Mouse (Mus musculus) forebrain, postnatal 0 days (tissue): ENCODE measurements around the gene Echdc3. TPM values are rescaled to one million over a fixed set of nuclear protein-coding genes. Genes with fewer than 3 reads are reported as not detected.

Experiments used
- ATAC-seq: fragments of 200-750 bp; cut with Nextera tagmentation; 2 replicates; pipeline ENCODE4 v1.8.0; 2017; ENCODE audit warnings: mild to moderate bottlenecking, moderate library complexity
- DNase-seq: peaks from one replicate; pipeline ENCODE4 v3.0.0-alpha.2; 2015
- H3K27ac ChIP-seq: fragments of 300-500 bp; sonication (generic); 2 replicates; pipeline ENCODE4 v1.5.1; 2014; ENCODE audit warnings: low read depth, mild to moderate bottlenecking, antibody characterized with exemption, low read length, moderate library complexity, mixed read lengths
- H3K27me3 ChIP-seq: fragments of 300-500 bp; sonication (generic); 2 replicates; pipeline ENCODE4 v1.6.1; 2014; ENCODE audit warnings: mild to moderate bottlenecking, low read length, mixed read lengths; ENCODE audit not compliant: insufficient read depth
- H3K36me3 ChIP-seq: fragments of 300-500 bp; sonication (generic); 2 replicates; pipeline ENCODE4 v1.6.1; 2014; ENCODE audit warnings: mild to moderate bottlenecking, moderate library complexity; ENCODE audit not compliant: insufficient read depth
- H3K4me1 ChIP-seq: fragments of 300-500 bp; sonication (generic); 2 replicates; pipeline ENCODE4 v1.6.1; 2014; ENCODE audit warnings: antibody characterized with exemption; ENCODE audit not compliant: insufficient read depth
- H3K4me2 ChIP-seq: fragments of 300-500 bp; sonication (generic); 2 replicates; pipeline ENCODE4 v1.6.1; 2014; ENCODE audit warnings: low read depth, mild to moderate bottlenecking, moderate library complexity
- H3K4me3 ChIP-seq: fragments of 300-500 bp; sonication (generic); 2 replicates; pipeline ENCODE4 v1.5.1; 2014; ENCODE audit warnings: low read depth, low read length, mixed read lengths
- H3K9ac ChIP-seq: fragments of 300-500 bp; sonication (generic); 2 replicates; pipeline ENCODE4 v1.6.1; 2014; ENCODE audit warnings: mild to moderate bottlenecking
- H3K9me3 ChIP-seq: fragments of 300-500 bp; sonication (generic); 2 replicates; pipeline ENCODE4 v1.6.1; 2016; ENCODE audit warnings: low read length
- CTCF ChIP-seq: sonication (generic); IDR thresholded peaks from 2 replicates; pipeline ENCODE4 v1.5.1; 2016; ENCODE audit warnings: antibody characterized with exemption, control low read depth, low read depth
- WGBS: fragments of 180-500 bp; shearing (Covaris S2); extraction: QIAGEN DNeasy Blood & Tissue Kit; methylation state at CpG from one replicate; pipeline ENCODE4 v1.1.7; 2014; 5-methylcytosine and 5-hydroxymethylcytosine counted together
- polyA plus RNA-seq: library from polyadenylated mRNA; unstranded; fragments of >200 nt; fragmentation: Nextera tagmentation; extraction: Ambion mirVana; gene quantifications from 2 replicates; pipeline ENCODE4 v1.2.1, GENCODE M21; 2015
- total RNA-seq: library from RNA; depleted of rRNA; stranded (reverse); fragments of >200 nt; gene quantifications from 2 replicates; pipeline ENCODE4 v1.2.3, GENCODE M21; 2014; rRNA removed

Gene Echdc3
- total and polyA plus RNA-seq, 2 experiments from 2014 or later, result 1.5 TPM

DNA sequence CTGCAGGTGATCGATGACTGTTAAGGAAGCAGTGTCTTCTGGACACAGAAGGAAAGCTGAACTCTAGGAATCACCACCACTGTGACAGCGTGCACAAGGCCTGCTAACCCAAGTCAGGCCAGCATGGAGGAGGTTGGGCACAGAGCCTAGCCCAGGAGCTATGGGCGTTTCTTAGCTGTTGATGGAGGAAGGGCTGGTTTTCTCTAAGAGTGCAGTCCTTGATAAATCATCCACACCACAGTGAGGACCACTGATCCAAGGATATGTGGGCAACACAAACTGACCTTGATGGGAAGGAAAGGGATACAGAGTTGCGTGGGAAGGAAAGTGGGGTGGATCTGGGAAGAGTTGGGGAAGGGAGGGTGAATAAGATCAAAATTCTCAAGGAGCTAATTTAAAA is 55.6 kb downstream of the Echdc3 start:
- no peak for TF ChIP-seq CTCF
- H3K9me3 ChIP-seq, result no peaks in the 10 kb centered on the region
- WGBS, result 90% methylated on average over 4 of the region's 4 CpGs
- H3K27ac ChIP-seq, result no peak overlapping the region
- no peak overlapping the region for H3K4me3 ChIP-seq
- no peak for DNase-seq
- no peaks in the 10 kb centered on the region for H3K36me3 ChIP-seq
- no peak overlapping the region for H3K9ac ChIP-seq
- no peak for ATAC-seq
- no peaks in the 10 kb centered on the region for H3K27me3 ChIP-seq
- H3K4me2 ChIP-seq, result no peak overlapping the region
- H3K4me1 ChIP-seq, result no peaks in the 10 kb centered on the region

DNA sequence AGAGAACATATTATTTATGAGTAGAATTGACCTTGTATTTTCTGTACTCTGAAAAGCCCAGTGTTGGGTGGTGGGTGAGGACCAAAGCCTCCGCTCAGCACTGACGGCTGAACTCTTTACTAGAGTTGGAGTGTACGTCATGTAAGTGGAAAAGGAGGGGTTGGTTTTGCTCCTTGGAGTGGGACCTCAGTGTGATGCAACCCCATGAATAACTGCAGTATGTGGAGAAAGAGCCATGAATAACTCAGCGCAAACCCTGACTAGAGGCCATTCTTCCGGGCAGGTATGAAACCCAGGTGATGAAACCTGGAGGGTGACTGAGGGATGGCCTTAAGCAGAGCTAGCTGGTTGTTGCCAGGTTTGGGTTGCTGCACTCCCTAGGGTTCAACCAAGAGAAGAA is 63.0 kb downstream of the Echdc3 start:
- H3K36me3 ChIP-seq, result no peaks in the 10 kb centered on the region
- no peaks in the 10 kb centered on the region for H3K27me3 ChIP-seq
- H3K4me2 ChIP-seq, result no peak overlapping the region
- no peak overlapping the region for H3K4me3 ChIP-seq
- 94% methylated on average over 5 of the region's 5 CpGs for WGBS
- no peaks in the 10 kb centered on the region for H3K4me1 ChIP-seq
- ATAC-seq, result no peak
- no peak for DNase-seq
- no peak overlapping the region for H3K27ac ChIP-seq
- H3K9ac ChIP-seq, result no peak overlapping the region
- no peak for TF ChIP-seq CTCF
- no peaks in the 10 kb centered on the region for H3K9me3 ChIP-seq

GRCm38 (mm10) chr2:6146901-6147300 is 65.9 kb downstream of the Echdc3 start:
- WGBS, result 89% methylated on average over 7 of the region's 7 CpGs
- ATAC-seq, result no peak

DNA sequence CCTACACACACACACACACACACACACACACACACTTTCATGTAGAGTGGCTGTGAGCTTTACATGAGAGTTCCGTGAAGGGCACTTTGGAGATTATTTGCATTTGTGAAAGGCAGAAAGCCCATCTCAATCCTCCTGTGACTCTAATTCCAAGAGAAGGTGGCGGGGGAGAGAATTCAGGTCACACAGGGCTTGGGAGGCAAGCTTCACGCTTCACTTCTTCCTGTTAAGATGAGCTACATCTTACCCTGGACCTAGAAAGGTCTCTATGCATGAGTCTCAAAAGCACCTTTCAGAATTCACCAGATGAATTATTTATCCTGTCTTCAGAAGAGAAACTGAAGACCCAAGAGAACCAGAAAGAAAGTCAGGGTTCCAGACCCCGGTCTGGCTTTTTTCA is 66.6 kb downstream of the Echdc3 start:
- DNase-seq (no peak), ATAC-seq (no peak)
- no peaks in the 10 kb centered on the region for H3K27me3 ChIP-seq
- H3K4me1 ChIP-seq, result no peaks in the 10 kb centered on the region
- H3K36me3 ChIP-seq, result no peaks in the 10 kb centered on the region
- no peak overlapping the region for H3K9ac ChIP-seq
- no peak overlapping the region for H3K27ac ChIP-seq
- 77% methylated on average over 4 of the region's 4 CpGs for WGBS
- H3K9me3 ChIP-seq, result no peaks in the 10 kb centered on the region
- no peak overlapping the region for H3K4me3 ChIP-seq
- no peak overlapping the region for H3K4me2 ChIP-seq
- TF ChIP-seq CTCF, result no peak

More at GRCm38 (mm10) chr2:6146901-6147300, 65.9 kb downstream of the Echdc3 start:
- Histone ChIP-seq H3K36me3 (no peaks in the 10 kb centered on the region), H3K9me3 (no peaks in the 10 kb centered on the region), H3K4me3 (no peak overlapping the region), H3K4me1 (no peaks in the 10 kb centered on the region), H3K27me3 (no peaks in the 10 kb centered on the region), H3K4me2 (no peak overlapping the region), H3K9ac (no peak overlapping the region), H3K27ac (no peak overlapping the region)
- DNase-seq, result no peak
- no peak for TF ChIP-seq CTCF

- no peaks in the 10 kb centered on the region for H3K36me3 ChIP-seq
- H3K27ac ChIP-seq, result no peak overlapping the region
- H3K9me3 ChIP-seq, result no peaks in the 10 kb centered on the region
- H3K27me3 ChIP-seq, result no peaks in the 10 kb centered on the region
- DNase-seq, result no peak
- TF ChIP-seq CTCF, result no peak
- H3K9ac ChIP-seq, result no peak overlapping the region
- WGBS, result 84% methylated on average over 10 of the region's 10 CpGs
- H3K4me1 ChIP-seq, result no peaks in the 10 kb centered on the region
- no peak for ATAC-seq
- no peak overlapping the region for H3K4me3 ChIP-seq
- no peak overlapping the region for H3K4me2 ChIP-seq
Observed at GRCm38 (mm10) chr2:6145611-6146010, 67.2 kb downstream of the Echdc3 start.

GRCm38 (mm10) chr2:6142915-6143654 is 69.7 kb downstream of the Echdc3 start:
- Histone ChIP-seq H3K36me3 (no peaks in the 10 kb centered on the region), H3K27ac (no peak overlapping the region), H3K4me2 (no peak overlapping the region), H3K4me3 (no peak overlapping the region), H3K9me3 (no peaks in the 10 kb centered on the region), H3K9ac (no peak overlapping the region), H3K4me1 (no peaks in the 10 kb centered on the region), H3K27me3 (no peaks in the 10 kb centered on the region)
- ATAC-seq (0 out of 2 replicates have a peak, but pooled peaks have one; percentile 14), DNase-seq (peak; percentile 33)
- TF ChIP-seq CTCF, result no peak
- WGBS, result 50% methylated on average over 16 of the region's 16 CpGs

GRCm38 (mm10) chr2:6140572-6141161 is 72.2 kb downstream of the Echdc3 start:
- Histone ChIP-seq H3K9me3 (no peaks in the 10 kb centered on the region), H3K27ac (no peak overlapping the region), H3K4me2 (no peak overlapping the region), H3K4me1 (no peaks in the 10 kb centered on the region), H3K4me3 (no peak overlapping the region), H3K27me3 (no peaks in the 10 kb centered on the region), H3K9ac (no peak overlapping the region), H3K36me3 (no peaks in the 10 kb centered on the region)
- TF ChIP-seq CTCF, result no peak
- WGBS, result 88% methylated on average over 9 of the region's 9 CpGs
- ATAC-seq (no peak), DNase-seq (no peak)

Other genes starting within 250 kb of the Echdc3 start
- gene Proser2, start 82.8 kb downstream of the Echdc3 start, total RNA-seq, result 2.8 and 3.2 TPM in 2 replicates
- gene Proser2, start 82.8 kb downstream of the Echdc3 start, polyA plus RNA-seq, result 4.6 and 5.1 TPM in 2 replicates
- gene Usp6nl, start 109.6 kb upstream of the Echdc3 start, total RNA-seq, result 13.5 and 18.3 TPM in 2 replicates
- gene Usp6nl, start 109.6 kb upstream of the Echdc3 start, polyA plus RNA-seq, result 3.8 and 6.5 TPM in 2 replicates